Mouse (Mus musculus) R1 (cell line): Measurements from ENCODE around the gene Dcaf6.
"Not testable (repeated sequence)": the region's sequence is repeated elsewhere in the genome, so short reads cannot be mapped to it uniquely, and the experiment has no call there.

ENCODE experiments used
- DNase-seq: peaks from one replicate; pipeline ENCODE4 v3.0.0-alpha.2; 2018; ENCODE audit warnings: low read depth, low spot score

The Dcaf6 gene

DNA sequence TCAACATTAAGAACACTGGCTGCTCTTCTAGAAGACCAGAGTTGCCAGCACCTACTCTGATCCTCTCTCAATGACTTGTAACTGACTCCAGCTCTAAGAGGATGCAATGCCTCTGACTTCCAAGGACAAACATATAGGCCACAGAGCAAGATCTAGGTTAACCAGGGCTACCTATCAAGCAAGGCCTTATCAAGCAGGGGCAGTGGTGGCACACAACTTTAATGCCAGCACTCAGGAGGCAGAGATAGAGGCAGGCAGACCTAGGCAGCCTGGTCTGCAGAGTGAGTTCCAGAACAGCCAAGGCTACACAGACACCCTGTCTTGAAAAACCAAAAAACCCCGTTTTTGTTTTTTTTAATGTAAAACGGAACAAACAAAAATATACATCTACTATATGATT lies 34.0 kb downstream of the Dcaf6 start:
- no peak for DNase-seq

GRCm38 (mm10) chr1:165421357-165421915 lies 38.8 kb downstream of the Dcaf6 start:
- no peak for DNase-seq

DNA sequence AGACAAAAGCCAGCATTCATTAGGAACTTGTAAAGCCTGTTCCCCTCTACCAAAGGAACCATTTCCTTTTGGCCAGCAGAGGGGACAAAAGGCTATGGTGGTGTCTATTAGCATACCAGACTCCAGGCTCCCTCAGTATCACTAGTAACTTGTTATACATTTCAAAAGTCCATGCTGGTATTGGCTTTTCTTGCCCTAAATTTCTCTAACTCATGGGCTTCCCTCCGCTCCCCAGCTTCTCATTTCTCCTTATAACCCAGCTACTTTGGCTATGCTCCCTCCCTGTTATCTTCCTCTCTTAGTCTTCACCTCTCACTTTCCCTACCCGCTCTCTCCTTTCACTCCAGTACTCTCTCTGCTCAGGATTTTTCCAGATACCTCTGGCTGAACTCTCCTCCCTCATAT lies 63.9 kb downstream of the Dcaf6 start:
- DNase-seq: peak; percentile 37

DNA sequence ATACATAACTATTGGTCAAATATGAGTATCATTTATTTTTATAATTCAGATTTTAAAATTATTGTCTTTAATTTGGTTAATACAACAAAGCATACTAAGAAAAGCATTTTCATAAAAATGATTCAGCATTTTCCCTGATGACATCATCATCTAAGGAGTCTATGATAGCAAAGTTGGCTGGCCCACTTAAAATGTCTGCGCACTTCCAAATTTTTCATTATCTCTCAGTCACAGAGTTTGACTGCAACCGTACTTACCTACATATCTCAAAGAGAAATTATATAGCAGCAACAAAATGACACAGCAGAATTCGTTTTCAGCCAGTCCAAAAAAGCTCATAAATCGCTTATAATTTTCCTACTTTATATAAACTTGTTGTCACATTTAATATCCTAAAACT lies 64.3 kb downstream of the Dcaf6 start:
- DNase-seq: no peak

DNA sequence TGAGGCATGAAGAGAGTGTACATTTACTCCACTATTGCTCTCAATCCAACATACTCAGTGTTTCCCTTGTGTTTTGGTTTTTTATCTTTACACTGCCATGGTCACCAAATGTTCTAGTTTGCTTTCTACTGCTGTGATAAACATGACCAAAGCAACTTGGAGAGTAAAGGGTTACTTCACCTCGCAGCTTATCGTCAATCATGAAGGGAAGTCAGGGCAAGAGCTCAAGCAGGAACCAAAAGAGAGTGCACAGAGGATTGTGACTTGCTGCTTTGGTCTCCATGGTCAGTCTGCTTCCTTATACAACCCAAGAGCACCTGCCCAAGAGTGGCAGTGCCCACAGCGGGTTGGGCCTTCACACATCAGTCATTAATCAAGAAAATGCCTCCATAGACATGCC lies 65.4 kb downstream of the Dcaf6 start:
- no peak for DNase-seq

GRCm38 (mm10) chr1:165393033-165393432 lies 67.2 kb downstream of the Dcaf6 start:
- no peak for DNase-seq

DNA sequence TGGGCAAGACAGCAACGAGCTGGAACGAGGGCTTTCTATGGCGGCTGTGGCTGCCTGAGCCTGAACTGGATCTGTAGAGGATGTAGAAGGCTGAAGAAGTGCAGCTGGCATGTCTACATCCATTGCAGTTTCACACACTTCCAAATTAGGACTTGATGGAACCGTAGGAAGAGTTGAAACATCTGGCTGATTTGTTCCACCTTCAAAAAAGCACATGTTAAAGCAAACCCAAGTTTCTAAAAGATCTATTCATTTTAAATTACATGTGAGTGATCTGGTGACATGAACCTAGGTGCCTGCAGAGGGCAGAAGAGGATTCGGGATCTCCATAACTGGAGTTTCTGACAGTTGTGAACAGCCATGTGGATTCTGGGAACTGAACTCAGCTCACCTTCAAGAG lies 71.6 kb downstream of the Dcaf6 start:
- DNase-seq: peak; percentile 27

DNA sequence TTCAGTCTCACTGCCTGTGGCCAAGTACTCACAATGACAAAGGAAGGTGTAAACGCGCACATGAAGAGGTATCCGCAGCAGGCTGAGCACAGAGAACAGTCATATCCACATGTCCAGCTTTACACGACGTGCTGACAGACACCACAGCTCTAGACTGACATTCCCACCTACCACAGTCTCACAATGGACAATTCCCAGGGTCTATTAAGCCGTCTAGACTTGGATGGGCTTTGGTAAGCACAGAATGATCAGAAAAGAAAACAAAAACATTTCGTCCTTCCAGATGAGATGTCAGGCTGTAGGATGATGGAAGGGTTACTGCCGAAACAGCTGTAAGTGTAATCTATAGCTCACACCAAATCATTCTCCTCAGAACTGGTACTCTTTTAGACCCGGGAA lies 73.8 kb downstream of the Dcaf6 start:
- no peak for DNase-seq

- no peak for DNase-seq
These were observed 74.3 kb downstream of the Dcaf6 start for GRCm38 (mm10) chr1:165385810-165386524.

DNA sequence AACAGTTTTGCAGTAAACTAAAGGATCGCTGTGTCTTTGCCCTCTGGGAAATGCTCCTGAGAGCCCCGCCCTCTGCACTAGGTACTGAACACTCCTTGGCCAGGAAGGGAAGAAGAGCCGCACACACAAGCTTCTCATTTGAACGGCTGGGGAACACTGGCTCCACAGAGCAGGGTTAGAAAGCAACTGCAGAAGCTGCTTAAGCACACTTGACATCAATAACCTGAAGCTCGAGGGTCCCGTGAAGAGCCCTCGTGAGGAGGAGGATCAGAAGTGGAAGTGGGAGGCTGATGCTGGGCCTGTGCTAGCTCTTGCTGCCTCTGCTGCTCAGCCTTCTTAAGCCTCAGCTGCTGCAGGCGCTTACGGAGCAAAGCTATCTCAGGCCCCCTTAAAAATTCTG lies 86.4 kb downstream of the Dcaf6 start:
- DNase-seq: peak; percentile 21

DNA sequence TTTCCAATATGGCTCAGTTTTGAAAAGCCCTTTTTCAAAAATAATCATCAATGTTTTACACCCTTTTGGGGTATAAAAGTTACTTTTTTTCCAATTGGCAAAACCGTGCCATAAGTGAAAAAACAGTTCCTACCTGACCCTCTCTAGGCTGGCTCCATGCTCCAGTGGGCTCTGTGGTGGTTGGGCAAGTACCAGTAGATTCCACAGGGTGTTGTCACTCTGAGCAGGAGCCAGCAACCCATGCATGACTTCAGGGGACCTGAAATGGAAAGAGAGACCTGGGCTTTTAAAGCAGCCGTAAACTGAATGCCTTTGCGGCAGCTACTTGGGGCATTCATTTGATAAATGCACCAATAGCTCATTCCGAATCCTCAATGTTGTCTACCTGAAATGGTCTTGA lies 89.3 kb downstream of the Dcaf6 start:
- DNase-seq: no peak

GRCm38 (mm10) chr1:165365057-165365456 lies 95.2 kb downstream of the Dcaf6 start:
- peak; percentile 60 for DNase-seq

DNA sequence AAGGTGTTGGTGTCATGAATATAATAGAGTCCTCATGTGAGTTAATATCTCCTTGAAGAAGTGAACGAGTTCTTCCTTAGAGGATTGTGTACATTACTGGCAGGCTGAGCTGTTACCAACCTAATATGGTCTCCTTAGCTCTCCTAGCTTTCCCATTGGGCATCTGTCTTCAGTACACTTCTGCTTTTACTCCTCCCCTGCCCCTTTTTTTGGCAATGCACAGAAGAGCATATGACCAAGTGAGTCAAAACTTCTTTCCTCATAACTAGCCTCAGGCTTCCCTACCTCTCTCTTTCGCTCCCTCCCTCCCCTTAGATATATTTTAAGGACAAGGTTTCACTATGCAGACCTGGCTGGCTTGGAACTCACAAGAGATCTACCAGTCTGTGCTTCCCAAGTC lies 97.0 kb downstream of the Dcaf6 start:
- DNase-seq: no peak

DNA sequence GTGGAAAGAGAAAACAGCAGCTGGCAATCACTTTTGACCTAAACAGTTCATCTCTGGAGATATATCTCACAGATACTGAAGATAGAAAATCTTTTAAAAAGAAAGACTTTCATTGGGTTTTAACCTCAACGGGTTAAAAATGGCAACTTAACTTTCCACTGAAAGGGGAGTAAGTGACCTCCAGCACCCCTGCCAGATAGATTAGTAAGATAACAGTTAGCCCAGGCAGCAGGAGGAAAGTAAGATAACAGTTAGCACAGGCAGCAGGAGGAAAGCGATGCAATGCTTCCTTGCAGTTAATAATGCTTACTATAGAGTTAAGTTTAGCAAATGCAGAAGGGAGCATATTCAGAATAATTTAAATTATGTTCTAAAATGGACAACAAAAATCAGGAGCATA lies 103.9 kb downstream of the Dcaf6 start:
- no peak for DNase-seq

DNA sequence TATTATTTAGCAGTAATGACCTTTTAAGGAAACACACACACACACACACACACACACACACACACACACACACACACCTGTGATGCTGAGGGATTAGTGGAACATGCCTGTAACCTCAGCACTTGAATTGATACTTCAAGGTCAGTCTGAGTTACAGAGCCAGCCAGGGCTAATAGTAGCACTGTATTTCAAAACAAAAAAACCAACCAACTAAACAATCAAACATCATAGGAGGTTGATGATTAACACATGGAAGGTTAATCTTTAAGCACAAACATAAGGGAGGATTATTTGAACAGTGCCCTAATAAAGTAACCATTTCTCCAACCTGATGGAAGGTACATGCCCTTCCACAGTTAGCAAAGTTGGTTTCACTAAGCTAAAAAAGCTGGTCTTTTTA lies 111.6 kb downstream of the Dcaf6 start:
- DNase-seq: no peak

DNA sequence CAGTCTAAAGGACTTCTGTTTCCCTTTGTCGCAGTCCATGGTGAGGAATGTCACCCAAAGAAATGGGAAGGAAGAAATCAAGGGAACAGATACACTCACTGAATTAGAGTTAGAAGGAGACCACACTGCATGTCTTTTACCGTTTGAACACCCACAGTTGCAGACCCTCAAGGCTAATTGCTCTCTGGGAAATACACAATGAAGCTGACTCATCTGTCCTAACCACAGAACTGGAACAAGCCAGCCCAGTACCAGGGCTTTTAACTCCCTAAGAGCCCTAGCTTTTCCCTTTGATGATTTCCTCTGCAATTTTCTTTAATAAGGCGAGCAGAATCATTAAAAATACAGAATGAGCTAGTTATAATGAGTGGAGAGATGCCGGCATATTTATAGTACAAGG lies 115.8 kb downstream of the Dcaf6 start:
- peak; percentile 8 for DNase-seq

- DNase-seq: peak; percentile 22
These were observed 118.1 kb downstream of the Dcaf6 start for GRCm38 (mm10) chr1:165342126-165342525.

DNA sequence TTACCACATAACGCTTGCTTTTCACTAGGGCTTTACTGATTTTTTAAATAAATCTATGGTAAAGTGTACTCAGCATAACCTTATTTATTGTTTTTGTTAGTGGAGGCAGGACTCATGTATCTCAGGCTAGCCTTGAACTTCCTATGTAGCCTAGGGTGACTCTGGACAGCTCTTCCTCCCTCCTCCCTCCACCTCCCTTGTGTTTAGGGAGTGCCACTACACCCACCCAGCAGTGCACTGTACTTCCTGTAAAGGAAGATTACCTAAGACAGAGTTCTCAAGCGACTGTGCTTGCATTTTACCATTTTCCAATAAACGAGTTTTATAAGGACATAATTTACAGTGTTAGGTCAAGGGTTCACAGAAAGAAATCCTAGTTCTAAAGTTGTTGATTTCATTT lies 127.5 kb downstream of the Dcaf6 start:
- DNase-seq: no peak

DNA sequence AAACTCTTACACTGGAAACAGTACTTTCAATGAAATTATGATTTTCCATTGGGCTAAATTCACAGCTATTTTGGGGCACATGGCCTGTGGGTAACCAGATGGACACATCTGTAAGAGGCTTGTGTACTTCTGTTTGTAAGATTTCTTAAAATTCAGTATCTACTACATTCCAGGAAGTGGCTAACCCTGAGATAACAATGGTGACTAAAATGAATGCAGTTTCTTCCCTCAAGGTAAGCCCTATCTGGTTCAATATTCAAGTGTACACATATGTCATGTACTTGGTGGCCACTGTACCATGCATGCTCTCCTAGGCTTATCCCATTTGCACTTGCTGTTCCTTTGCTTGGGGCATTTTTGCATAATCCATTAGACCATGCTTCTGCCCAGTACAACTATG lies 129.4 kb downstream of the Dcaf6 start:
- DNase-seq: no peak

GRCm38 (mm10) chr1:165328384-165329289 lies 131.6 kb downstream of the Dcaf6 start:
- DNase-seq: not testable (repeated sequence)

- no peak for DNase-seq
These were observed 132.4 kb downstream of the Dcaf6 start for GRCm38 (mm10) chr1:165327831-165328230.

- no peak for DNase-seq
These were observed 132.9 kb downstream of the Dcaf6 start for GRCm38 (mm10) chr1:165327370-165327769.

GRCm38 (mm10) chr1:165322934-165323333 lies 137.3 kb downstream of the Dcaf6 start:
- no peak for DNase-seq
